Mouse (Mus musculus): ENCODE results near the gene Thnsl2.

Gene Thnsl2

GRCm38 (mm10) chr6:71135031-71135430 is 9.2 kb downstream of the Thnsl2 start:
- no peak for ATAC-seq (ENCODE audit: insufficient number of reproducible peaks, low FRiP score, low TSS enrichment)

GRCm38 (mm10) chr6:71133559-71133958 is 10.7 kb downstream of the Thnsl2 start:
- no peak for ATAC-seq (ENCODE audit: insufficient number of reproducible peaks, low FRiP score, low TSS enrichment)

GRCm38 (mm10) chr6:71131038-71131437 is 13.2 kb downstream of the Thnsl2 start:
- ATAC-seq (ENCODE audit: insufficient number of reproducible peaks, low FRiP score, low TSS enrichment), result no peak

GRCm38 (mm10) chr6:71130269-71130668 is 14.0 kb downstream of the Thnsl2 start:
- ATAC-seq (ENCODE audit: insufficient number of reproducible peaks, low FRiP score, low TSS enrichment), result no peak

GRCm38 (mm10) chr6:71129071-71129470 is 15.2 kb downstream of the Thnsl2 start:
- no peak for ATAC-seq (ENCODE audit: insufficient number of reproducible peaks, low FRiP score, low TSS enrichment)

- no peak for ATAC-seq (ENCODE audit: insufficient number of reproducible peaks, low FRiP score, low TSS enrichment)
Measured at GRCm38 (mm10) chr6:71126290-71126689, 17.9 kb downstream of the Thnsl2 start.

GRCm38 (mm10) chr6:71125043-71125893 is 19.0 kb downstream of the Thnsl2 start:
- peak; percentile 70; the same call in 1 of the 2 replicates for ATAC-seq (ENCODE audit: insufficient number of reproducible peaks, low FRiP score, low TSS enrichment)

GRCm38 (mm10) chr6:71119577-71120254 is 24.5 kb downstream of the Thnsl2 start:
- ATAC-seq (ENCODE audit: insufficient number of reproducible peaks, low FRiP score, low TSS enrichment), result no peak

- peak; percentile 56; the same call in 1 of the 2 replicates for ATAC-seq (ENCODE audit: insufficient number of reproducible peaks, low FRiP score, low TSS enrichment)
Measured at GRCm38 (mm10) chr6:71111419-71112113, 32.7 kb downstream of the Thnsl2 start.

GRCm38 (mm10) chr6:71106170-71106945 is 37.9 kb downstream of the Thnsl2 start:
- ATAC-seq (ENCODE audit: insufficient number of reproducible peaks, low FRiP score, low TSS enrichment), result no peak

- ATAC-seq (ENCODE audit: insufficient number of reproducible peaks, low FRiP score, low TSS enrichment), result no peak
Measured at GRCm38 (mm10) chr6:71096126-71096525, 48.1 kb downstream of the Thnsl2 start.

GRCm38 (mm10) chr6:71094693-71095092 is 49.5 kb downstream of the Thnsl2 start:
- peak; percentile 98 for ATAC-seq (ENCODE audit: insufficient number of reproducible peaks, low FRiP score, low TSS enrichment)

GRCm38 (mm10) chr6:71093686-71094085 is 50.6 kb downstream of the Thnsl2 start:
- ATAC-seq (ENCODE audit: insufficient number of reproducible peaks, low FRiP score, low TSS enrichment), result no peak

- no peak for ATAC-seq (ENCODE audit: insufficient number of reproducible peaks, low FRiP score, low TSS enrichment)
Measured at GRCm38 (mm10) chr6:71090475-71090874, 53.8 kb downstream of the Thnsl2 start.

- no peak for ATAC-seq (ENCODE audit: insufficient number of reproducible peaks, low FRiP score, low TSS enrichment)
Measured at GRCm38 (mm10) chr6:71089735-71090134, 54.5 kb downstream of the Thnsl2 start.

GRCm38 (mm10) chr6:71088992-71089391 is 55.2 kb downstream of the Thnsl2 start:
- no peak for ATAC-seq (ENCODE audit: insufficient number of reproducible peaks, low FRiP score, low TSS enrichment)

- no peak for ATAC-seq (ENCODE audit: insufficient number of reproducible peaks, low FRiP score, low TSS enrichment)
Measured at GRCm38 (mm10) chr6:71083441-71083840, 60.8 kb downstream of the Thnsl2 start.

- no peak for ATAC-seq (ENCODE audit: insufficient number of reproducible peaks, low FRiP score, low TSS enrichment)
Measured at GRCm38 (mm10) chr6:71082084-71082483, 62.2 kb downstream of the Thnsl2 start.

GRCm38 (mm10) chr6:71081230-71081629 is 63.0 kb downstream of the Thnsl2 start:
- ATAC-seq (ENCODE audit: insufficient number of reproducible peaks, low FRiP score, low TSS enrichment), result no peak

Measured in cerebellum, adult (tissue).